Mouse (Mus musculus) midbrain, embryonic 16.5 days (tissue): ENCODE measurements around the gene Pop4. TPM values are rescaled to one million over a fixed set of nuclear protein-coding genes. Genes with fewer than 3 reads are reported as not detected.

ENCODE experiments used
- ATAC-seq: fragments of 200-750 bp; cut with Nextera tagmentation; 2 replicates; pipeline ENCODE4 v1.8.0; 2017; ENCODE audit warnings: moderate TSS enrichment
- H3K27ac ChIP-seq: fragments of 300-500 bp; sonication (generic); 2 replicates; pipeline ENCODE4 v1.5.1; 2014; ENCODE audit warnings: mild to moderate bottlenecking, low read length, mixed read lengths
- H3K27me3 ChIP-seq: fragments of 300-500 bp; sonication (generic); 2 replicates; pipeline ENCODE4 v1.6.1; 2014; ENCODE audit warnings: low read depth, low read length, mixed read lengths; ENCODE audit not compliant: control insufficient read depth, insufficient read depth
- H3K36me3 ChIP-seq: fragments of 300-500 bp; sonication (generic); 2 replicates; pipeline ENCODE4 v1.6.1; 2014; ENCODE audit warnings: mild to moderate bottlenecking, low read length, moderate library complexity, mixed read lengths; ENCODE audit not compliant: control insufficient read depth, insufficient read depth
- H3K4me1 ChIP-seq: fragments of 300-500 bp; sonication (generic); 2 replicates; pipeline ENCODE4 v1.6.1; 2014; ENCODE audit warnings: mild to moderate bottlenecking, low read length, mixed read lengths; ENCODE audit not compliant: control insufficient read depth, insufficient read depth
- H3K4me2 ChIP-seq: fragments of 300-500 bp; sonication (generic); 2 replicates; pipeline ENCODE4 v1.6.1; 2014; ENCODE audit warnings: mild to moderate bottlenecking, low read length, mixed read lengths
- H3K4me3 ChIP-seq: fragments of 300-500 bp; sonication (generic); 2 replicates; pipeline ENCODE4 v1.5.1; 2014; ENCODE audit warnings: low read depth, mild to moderate bottlenecking, low read length, moderate library complexity, mixed read lengths
- H3K9ac ChIP-seq: fragments of 300-500 bp; sonication (generic); 2 replicates; pipeline ENCODE4 v1.6.1; 2014; ENCODE audit warnings: low read depth, low read length, mixed read lengths
- H3K9me3 ChIP-seq: fragments of 300-500 bp; sonication (generic); replicated peaks from 2 replicates; pipeline ENCODE4 v1.6.1; 2014; ENCODE audit warnings: mild to moderate bottlenecking, low read length, mixed read lengths; ENCODE audit not compliant: control insufficient read depth, poor library complexity, severe bottlenecking
- WGBS: fragments of 180-500 bp; shearing (Covaris S2); extraction: QIAGEN DNeasy Blood & Tissue Kit; methylation state at CpG from one replicate; pipeline ENCODE4 v1.1.7; 2014; 5-methylcytosine and 5-hydroxymethylcytosine counted together
- polyA plus RNA-seq: library from polyadenylated mRNA; unstranded; fragments of >200 nt; fragmentation: Nextera tagmentation; extraction: Ambion mirVana; gene quantifications from 2 replicates; pipeline ENCODE4 v1.2.1, GENCODE M21; 2015

Pop4 gene
- polyA plus RNA-seq, 1 experiment from 2014 or later = 76.0 TPM

GRCm38 (mm10) chr7:38215281-38215680 is 55.9 kb downstream of the Pop4 start:
- 74% methylated on average over 7 of the region's 7 CpGs for WGBS
- no peak overlapping the region for H3K4me3 ChIP-seq
- no peaks in the 10 kb centered on the region for H3K4me1 ChIP-seq
- H3K27ac ChIP-seq = no peak overlapping the region
- H3K9me3 ChIP-seq = no peaks in the 10 kb centered on the region
- H3K36me3 ChIP-seq = no peaks in the 10 kb centered on the region
- ATAC-seq = no peak
- H3K27me3 ChIP-seq = no peaks in the 10 kb centered on the region
- no peak overlapping the region for H3K4me2 ChIP-seq
- no peak overlapping the region for H3K9ac ChIP-seq

DNA sequence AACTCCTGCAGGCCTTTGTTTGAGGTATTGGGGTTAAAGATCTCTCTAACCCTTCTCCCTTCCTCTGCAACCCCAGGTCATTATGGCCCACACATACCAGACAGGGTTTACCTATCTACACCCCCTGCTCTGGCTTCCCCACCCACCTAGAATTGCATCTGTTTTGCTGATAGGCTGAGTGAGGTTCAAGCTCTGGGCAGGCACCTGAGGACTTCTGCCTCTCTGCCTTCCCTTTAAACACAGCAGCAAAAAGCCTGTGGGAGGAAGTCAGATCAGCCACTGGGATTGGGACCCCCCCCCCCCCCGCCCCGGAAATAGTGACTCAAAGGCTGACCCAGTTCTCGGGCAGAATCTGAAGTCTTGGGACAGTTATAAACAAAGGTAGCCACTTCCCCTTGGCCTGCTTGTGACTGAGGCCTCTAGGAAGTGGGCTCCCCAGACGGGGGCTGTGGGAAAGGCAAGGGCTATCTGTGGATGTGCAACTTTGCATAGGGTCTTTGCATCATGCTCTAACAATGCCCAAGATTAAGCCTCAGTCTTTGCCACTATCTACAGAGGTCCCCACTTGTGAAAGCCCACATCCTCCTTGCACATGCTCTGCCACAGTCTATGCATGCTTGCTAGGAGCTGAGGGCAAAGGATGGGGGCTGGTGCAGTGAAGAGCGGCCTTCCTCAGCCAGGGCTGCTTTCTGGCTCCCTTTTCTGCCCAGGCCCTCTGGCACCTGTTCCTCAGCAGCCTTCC is 56.6 kb downstream of the Pop4 start:
- 72% methylated on average over 5 of the region's 5 CpGs for WGBS
- no peak overlapping the region for H3K4me2 ChIP-seq
- H3K9ac ChIP-seq = no peak overlapping the region
- H3K27me3 ChIP-seq = no peaks in the 10 kb centered on the region
- H3K4me1 ChIP-seq = no peaks in the 10 kb centered on the region
- H3K27ac ChIP-seq = no peak overlapping the region
- H3K36me3 ChIP-seq = no peaks in the 10 kb centered on the region
- H3K9me3 ChIP-seq = no peaks in the 10 kb centered on the region
- ATAC-seq = no peak
- no peak overlapping the region for H3K4me3 ChIP-seq

GRCm38 (mm10) chr7:38212651-38213062 is 58.6 kb downstream of the Pop4 start:
- H3K36me3 ChIP-seq = no peaks in the 10 kb centered on the region
- H3K9me3 ChIP-seq = no peaks in the 10 kb centered on the region
- 59% methylated on average over 3 of the region's 3 CpGs for WGBS
- H3K9ac ChIP-seq = no peak overlapping the region
- H3K27ac ChIP-seq = no peak overlapping the region
- no peak overlapping the region for H3K4me3 ChIP-seq
- ATAC-seq = no peak
- no peaks in the 10 kb centered on the region for H3K4me1 ChIP-seq
- no peak overlapping the region for H3K4me2 ChIP-seq
- no peaks in the 10 kb centered on the region for H3K27me3 ChIP-seq

Other genes with a start within 250 kb of the Pop4 start
- 33.3 TPM in 2 replicates for gene Uri1, start 247.9 kb downstream of the Pop4 start, polyA plus RNA-seq
- gene Ccne1, start 163.9 kb downstream of the Pop4 start, polyA plus RNA-seq = 9.6 and 13.2 TPM in 2 replicates
- gene 1600014C10Rik, start 88.2 kb downstream of the Pop4 start, polyA plus RNA-seq = 33.4 and 36.2 TPM in 2 replicates
- 0.26 and 0.49 TPM in 2 replicates for gene Plekhf1, start 43.4 kb downstream of the Pop4 start, polyA plus RNA-seq